Mouse (Mus musculus): ENCODE data around the gene Tm6sf2.
"Not testable (repeated sequence)": the region's sequence is repeated elsewhere in the genome, so short reads cannot be mapped to it uniquely, and the experiment has no call there.

Tm6sf2 gene

GRCm38 (mm10) chr8:70072441-70073069 is at the start of gene Tm6sf2:
Gene Tm6sf2 (plus strand): TSS chr8:70072924.
- no peak for DNase-seq

GRCm38 (mm10) chr8:70023596-70023995 is 49.1 kb upstream of the Tm6sf2 start:
- DNase-seq = no peak

GRCm38 (mm10) chr8:70026151-70026550 is 46.6 kb upstream of the Tm6sf2 start:
- DNase-seq = no peak

GRCm38 (mm10) chr8:70030255-70030654 is 42.5 kb upstream of the Tm6sf2 start:
- no peak for DNase-seq

GRCm38 (mm10) chr8:70037994-70038393 is 34.7 kb upstream of the Tm6sf2 start:
- DNase-seq = no peak

GRCm38 (mm10) chr8:70041885-70042546 is 30.7 kb upstream of the Tm6sf2 start:
- DNase-seq = no peak

GRCm38 (mm10) chr8:70042583-70043455 is 29.9 kb upstream of the Tm6sf2 start, which contains the start of the genes Mau2 and Sugp1:
Gene Mau2 (minus strand): TSS chr8:70042734.
Gene Sugp1 (plus strand): TSS chr8:70042813.
- peak; percentile 95 for DNase-seq

GRCm38 (mm10) chr8:70043996-70044395 is 28.7 kb upstream of the Tm6sf2 start:
- no peak for DNase-seq

GRCm38 (mm10) chr8:70049662-70050061 is 23.1 kb upstream of the Tm6sf2 start:
- no peak for DNase-seq

GRCm38 (mm10) chr8:70050434-70050833 is 22.3 kb upstream of the Tm6sf2 start:
- DNase-seq = not testable (repeated sequence)

GRCm38 (mm10) chr8:70057721-70058120 is 15.0 kb upstream of the Tm6sf2 start:
- DNase-seq = no peak

- DNase-seq = no peak
Observed at GRCm38 (mm10) chr8:70071836-70072440, 786 bp upstream of the Tm6sf2 start.

- no peak for DNase-seq
Observed at GRCm38 (mm10) chr8:70073120-70073519, 396 bp downstream of the Tm6sf2 start.

GRCm38 (mm10) chr8:70073682-70074081 is 958 bp downstream of the Tm6sf2 start:
- no peak for DNase-seq

- DNase-seq = no peak
Observed at GRCm38 (mm10) chr8:70081976-70082375, 9.3 kb downstream of the Tm6sf2 start.

- DNase-seq = peak; percentile 68
Observed at GRCm38 (mm10) chr8:70083285-70083684, 10.6 kb downstream of the Tm6sf2 start, which contains the start of gene Hapln4. Gene Hapln4 (plus strand): TSS chr8:70083457.

- DNase-seq = no peak
Observed at GRCm38 (mm10) chr8:70084191-70085065, 11.7 kb downstream of the Tm6sf2 start.

- DNase-seq = no peak
Observed at GRCm38 (mm10) chr8:70086151-70086550, 13.4 kb downstream of the Tm6sf2 start.

- DNase-seq = no peak
Observed at GRCm38 (mm10) chr8:70087237-70087636, 14.5 kb downstream of the Tm6sf2 start.

- DNase-seq = peak; percentile 76
Observed at GRCm38 (mm10) chr8:70087836-70088650, 15.3 kb downstream of the Tm6sf2 start.

Measured in right cerebral cortex, postnatal 25 days (tissue).